Mouse (Mus musculus): ENCODE measurements around the gene Ddit4.

DNA sequence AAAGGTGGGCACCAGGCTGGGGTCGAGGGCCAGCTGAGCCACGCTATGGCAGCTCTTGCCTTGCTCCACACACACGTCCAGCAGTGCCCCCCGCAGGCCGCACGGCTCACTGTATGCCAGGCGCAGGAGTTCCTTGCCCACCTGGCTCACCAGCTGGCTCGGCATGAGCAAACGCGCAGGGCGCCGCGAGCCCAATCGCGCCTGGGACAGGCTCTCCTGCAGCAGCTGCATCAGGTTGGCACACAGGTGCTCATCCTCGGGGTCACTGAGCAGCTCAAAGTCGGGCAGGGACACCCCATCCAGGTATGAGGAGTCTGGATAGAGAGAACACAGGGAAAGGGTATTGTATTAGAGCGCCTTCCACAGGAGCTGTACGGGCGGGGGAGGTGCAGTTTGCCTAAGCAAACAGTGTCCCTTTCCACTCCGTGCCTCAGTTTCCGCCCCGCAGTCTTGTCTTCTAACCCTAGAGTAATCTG, 880 bp downstream of the Ddit4 start:
- peak; percentile 86 for TF ChIP-seq POLR2A (IDR thresholded peaks at IDR 0.05; ENCODE audit: insufficient read length, low read depth)
- no peak for TF ChIP-seq MAX (IDR thresholded peaks at IDR 0.05; ENCODE audit: low read depth)
- peak; percentile 93 for TF ChIP-seq POLR2AphosphoS2 (IDR thresholded peaks at IDR 0.05; ENCODE audit: insufficient read length, low read depth)
- no peak for TF ChIP-seq CEBPB (IDR thresholded peaks at IDR 0.05; ENCODE audit: insufficient read depth, poor library complexity, severe bottlenecking)
- TF ChIP-seq SRF (IDR thresholded peaks at IDR 0.05; ENCODE audit: control insufficient read depth, insufficient read length, low read depth) = peak; percentile 65
